Comparison of ENCODE assay signal across 9 mouse cellular contexts in the genomic region with DNA sequence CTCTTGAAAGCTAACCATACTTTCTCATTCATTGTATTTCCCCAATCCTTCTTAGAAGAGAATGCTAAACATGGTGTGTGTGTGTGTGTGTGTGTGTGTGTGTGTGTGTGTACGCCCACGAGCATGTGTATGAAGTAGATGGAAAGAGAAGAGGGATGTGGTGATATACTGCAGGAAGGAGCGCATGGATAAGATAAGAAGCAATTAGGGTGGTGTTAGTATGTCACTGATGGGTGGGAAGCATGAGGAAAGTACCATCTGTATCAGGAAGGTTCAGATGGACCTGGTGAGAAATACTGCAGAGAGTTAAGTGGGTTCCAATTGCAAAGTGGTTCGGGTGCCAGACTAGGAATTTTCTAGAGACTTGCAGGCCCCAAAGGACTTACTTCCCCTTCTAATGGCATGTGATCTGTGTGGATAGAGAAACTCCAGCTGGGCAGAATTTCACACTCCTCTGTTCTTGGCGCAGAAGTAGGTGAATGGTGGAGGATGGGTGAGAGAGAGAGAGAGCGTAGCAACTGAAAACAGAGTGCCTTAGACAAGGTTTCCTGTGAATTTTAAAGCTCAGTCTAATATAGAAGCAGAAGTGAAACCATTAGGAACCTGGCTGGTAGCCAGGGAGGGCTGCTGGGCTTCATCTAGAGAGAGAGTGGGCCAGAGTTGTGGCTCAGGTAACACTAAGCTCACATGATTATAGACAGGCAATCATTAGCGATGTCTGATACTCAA.
DNase-seq lines count a peak whose midpoint lies in the region; ATAC-seq lines count a peak whose summit lies in the region.
"Had no signal": no experiment of that assay in that cellular context is flagged by ENCODE, and none has a peak within 500 bp of the region (broad histone marks: within the 10 kb centered on the region; RNA-seq: fewer than 3 reads in every experiment).

No protein-coding gene starts in this region.

- 0 out of 2 replicates have a peak overlapping the region, but pooled peaks have one; percentile 22 for H3K27ac ChIP-seq in limb, embryonic 13.5 days
- no peak overlapping the region for H3K27ac ChIP-seq in hindbrain, embryonic 14.5 days
- H3K27ac ChIP-seq: macrophage had no signal

- H3K4me3 ChIP-seq in limb, embryonic 13.5 days: no peak overlapping the region
- H3K4me3 ChIP-seq in hindbrain, embryonic 14.5 days (replicated peaks; ENCODE audit: low read length): no peak overlapping the region

- H3K4me1 ChIP-seq in limb, embryonic 13.5 days: peaks cover 13% of the 10 kb centered on the region
- H3K4me1 ChIP-seq in hindbrain, embryonic 14.5 days (replicated peaks; ENCODE audit: control insufficient read depth, insufficient read depth, low read length): no peaks in the 10 kb centered on the region

- peak; percentile 81 for ATAC-seq in limb, embryonic 13.5 days (ENCODE audit: low FRiP score, low read depth)
- ATAC-seq in hindbrain, embryonic 14.5 days (ENCODE audit: low FRiP score): no peak

- 60% methylated on average over 7 of the region's 7 CpGs for WGBS in limb, embryonic 13.5 days
- 83% methylated on average over 7 of the region's 7 CpGs for WGBS in hindbrain, embryonic 14.5 days

- H3K9me3 ChIP-seq in limb, embryonic 13.5 days: no peaks in the 10 kb centered on the region
- H3K9me3 ChIP-seq in hindbrain, embryonic 14.5 days (ENCODE audit: control insufficient read depth, low read length): no peaks in the 10 kb centered on the region

- H3K36me3 ChIP-seq in limb, embryonic 13.5 days: no peaks in the 10 kb centered on the region
- H3K36me3 ChIP-seq in hindbrain, embryonic 14.5 days (replicated peaks; ENCODE audit: control insufficient read depth, insufficient read depth): no peaks in the 10 kb centered on the region

- no peaks in the 10 kb centered on the region for H3K27me3 ChIP-seq in limb, embryonic 13.5 days
- no peaks in the 10 kb centered on the region; the same call in 1 of the 2 replicates for H3K27me3 ChIP-seq in hindbrain, embryonic 14.5 days (ENCODE audit: control insufficient read depth, insufficient read depth, low read length)

- H3K4me2 ChIP-seq in limb, embryonic 13.5 days (replicated peaks): no peak overlapping the region; the same call in 1 of the 2 replicates
- no peak overlapping the region for H3K4me2 ChIP-seq in hindbrain, embryonic 14.5 days (replicated peaks)

- H3K9ac ChIP-seq in limb, embryonic 13.5 days: no peak overlapping the region
- H3K9ac ChIP-seq in hindbrain, embryonic 14.5 days: no peak overlapping the region

- peak; percentile 10 for DNase-seq in kidney, postnatal 10 days
- DNase-seq in kidney, adult 8-10 months: no peak
- peak; percentile 7 for DNase-seq in frontal cortex, postnatal 14 days (ENCODE audit: low spot score in 2 of 2)
- peak; percentile 11 for DNase-seq in right cerebral cortex, postnatal 4 days
- no peak for DNase-seq in urinary bladder, postnatal 36 days (ENCODE audit: low spot score in 2 of 2)
- no peak for DNase-seq in kidney, adult 9 months
- no peak for DNase-seq in hindbrain, embryonic 14.5 days (ENCODE audit: low spot score)

Comparison
In these comparisons a context has a peak if more than half of its experiments do, and no peak if none do; other contexts are left out.
1. DNase-seq: peak in kidney, postnatal 10 days (single experiment), frontal cortex, postnatal 14 days (2 of 2) and right cerebral cortex, postnatal 4 days (single experiment); none in kidney, adult 8-10 months (0 of 2), urinary bladder, postnatal 36 days (0 of 2), kidney, adult 9 months (single experiment) and hindbrain, embryonic 14.5 days (single experiment).